Mouse (Mus musculus) spleen, adult 2 months (tissue): Measurements from ENCODE around the gene Gm11213.

Experiments
- CTCF ChIP-seq: fragments of 200-500 bp; IDR thresholded peaks from 2 replicates; pipeline ENCODE4 v1.5.1; 2011; ENCODE audit warnings: mild to moderate bottlenecking, inconsistent platforms; ENCODE audit not compliant: insufficient read depth, insufficient read length, insufficient replicate concordance; ENCODE audit errors: extremely low read depth
- POLR2A ChIP-seq: fragments of 200-500 bp; IDR thresholded peaks from 2 replicates; pipeline ENCODE4 v1.6.1; 2011; ENCODE audit warnings: low read depth, low read length, inconsistent platforms

- TF ChIP-seq CTCF (no peak), POLR2A (no peak)
These were observed 22.5 kb downstream of the Gm11213 start for GRCm38 (mm10) chr4:63582580-63582979.
